Mouse (Mus musculus) adrenal gland, postnatal 4 days (tissue): ENCODE measurements around the gene Sh3bp2. TPM values are rescaled to one million over a fixed set of nuclear protein-coding genes. Genes with fewer than 3 reads are reported as not detected.

ENCODE experiments used
- DNase-seq, 2 experiments: peaks; one replicate each; pipeline ENCODE4 v3.0.0; 2021 to 2022; ENCODE audit warnings: low spot score in 2 of 2, mixed read lengths in 2 of 2
- total RNA-seq, 2 experiments: library from RNA; stranded (reverse); gene quantifications; 2 replicates each; pipeline ENCODE4 v1.2.3; 2021

Gene Sh3bp2
- total RNA-seq, 2 experiments from 2014 or later, result 10.7 to 14.5 TPM

GRCm38 (mm10) chr5:34524511-34524910, 1.1 kb upstream of the Sh3bp2 start:
- DNase-seq, result no peak

DNA sequence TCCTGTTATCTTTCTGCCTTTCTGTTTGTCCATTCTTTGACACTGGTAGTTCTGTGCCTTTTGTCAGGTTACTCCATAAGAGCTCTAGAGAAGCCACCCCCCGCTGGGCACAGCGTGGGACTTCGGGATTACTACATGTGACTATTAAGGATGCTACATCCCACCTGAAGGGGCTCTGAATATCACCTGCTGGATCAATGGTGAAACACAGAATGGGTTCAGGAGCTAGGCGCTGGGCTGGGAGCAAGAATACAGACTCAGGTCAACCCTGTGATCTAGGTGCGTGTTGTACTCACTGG, 788 bp downstream of the Sh3bp2 start:
- no peak for DNase-seq

DNA sequence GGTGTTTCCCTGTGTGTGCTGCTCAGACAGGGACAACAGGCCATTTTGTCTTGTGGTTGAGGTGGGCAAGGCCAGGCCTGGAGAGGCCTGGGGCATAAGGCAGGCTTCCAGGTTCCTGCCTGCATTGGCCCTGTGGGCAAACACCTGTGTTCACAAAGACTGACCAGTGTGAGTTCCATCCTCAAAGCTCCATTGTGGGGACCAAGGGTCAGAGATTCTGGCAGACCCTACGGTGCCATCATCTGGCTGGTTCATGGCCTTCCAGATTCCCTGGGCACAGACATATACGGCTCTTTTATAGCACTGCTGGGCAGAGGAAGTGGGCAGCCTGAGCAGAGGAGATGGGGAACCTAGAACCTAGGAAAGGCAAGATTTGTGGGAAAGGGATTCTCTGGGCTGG, 1.7 kb downstream of the Sh3bp2 start:
- DNase-seq, result no peak

DNA sequence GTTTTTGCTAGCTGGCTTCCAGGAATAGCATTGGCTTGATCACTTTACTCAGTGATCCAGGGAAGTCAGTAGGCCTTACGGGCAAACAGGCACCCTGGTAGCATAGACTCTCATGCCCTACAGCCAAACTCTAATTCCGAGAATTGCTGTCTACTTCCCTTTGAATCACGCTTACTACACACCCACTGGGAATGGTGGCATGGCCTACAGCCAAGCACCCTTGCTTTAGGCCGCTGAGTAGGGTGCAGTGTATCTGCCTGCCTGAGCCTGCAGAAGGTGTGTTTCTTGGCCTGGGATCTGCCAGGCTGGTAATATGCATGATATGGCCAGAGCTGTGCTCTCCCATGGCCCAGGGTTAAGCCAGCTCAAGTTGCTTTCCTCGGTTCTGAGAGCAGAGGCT, 3.1 kb downstream of the Sh3bp2 start:
- DNase-seq, result no peak

- no peak for DNase-seq
Measured at GRCm38 (mm10) chr5:34530116-34530515, 4.5 kb downstream of the Sh3bp2 start.

- DNase-seq, result no peak
Measured at GRCm38 (mm10) chr5:34530687-34531086, 5.0 kb downstream of the Sh3bp2 start.

DNA sequence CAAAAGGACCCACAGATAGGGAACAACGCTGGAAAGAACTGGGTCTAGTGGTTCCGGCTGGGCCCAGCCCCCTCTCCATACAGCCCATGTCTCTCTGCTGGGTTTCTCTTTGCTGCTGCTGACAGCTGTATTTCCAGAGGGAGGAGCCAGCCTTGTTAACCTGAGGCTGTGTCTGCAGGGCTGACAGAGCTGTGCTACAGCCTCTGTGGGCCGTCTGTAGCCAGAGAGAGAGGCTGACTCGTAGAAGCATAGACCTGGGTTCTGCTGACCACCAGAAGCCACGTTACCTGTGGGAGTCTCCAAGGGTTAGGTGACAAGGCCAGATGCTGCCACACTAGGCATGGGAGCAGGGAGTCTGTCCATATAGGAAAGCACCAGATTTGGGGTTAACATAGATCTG, 7.4 kb downstream of the Sh3bp2 start:
- DNase-seq, result no peak

DNA sequence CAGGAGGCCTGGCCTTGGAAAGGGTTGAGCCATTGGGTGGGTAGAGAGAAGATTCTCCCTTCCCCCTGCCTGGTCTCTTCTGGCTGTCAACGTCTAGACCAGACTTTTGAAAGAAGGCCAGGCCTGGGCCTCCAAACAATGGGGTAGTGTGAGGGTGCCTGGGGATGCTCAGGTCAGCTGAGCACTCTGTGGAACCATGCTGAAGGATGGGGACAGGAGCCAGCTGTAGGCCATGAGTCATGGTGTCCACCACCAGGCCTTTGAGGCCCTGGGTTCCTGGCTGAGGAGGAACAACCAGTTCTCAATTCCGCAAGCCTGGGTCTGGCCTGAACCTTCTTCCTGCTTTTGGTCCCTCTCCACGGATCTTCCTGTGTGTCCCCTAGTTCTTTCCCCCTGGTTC, 8.2 kb downstream of the Sh3bp2 start:
- DNase-seq, result no peak

GRCm38 (mm10) chr5:34534776-34535581, 9.3 kb downstream of the Sh3bp2 start:
- peak in 1 of 2 experiments; percentile 53 for DNase-seq

GRCm38 (mm10) chr5:34535831-34536230, 10.2 kb downstream of the Sh3bp2 start:
- no peak for DNase-seq

DNA sequence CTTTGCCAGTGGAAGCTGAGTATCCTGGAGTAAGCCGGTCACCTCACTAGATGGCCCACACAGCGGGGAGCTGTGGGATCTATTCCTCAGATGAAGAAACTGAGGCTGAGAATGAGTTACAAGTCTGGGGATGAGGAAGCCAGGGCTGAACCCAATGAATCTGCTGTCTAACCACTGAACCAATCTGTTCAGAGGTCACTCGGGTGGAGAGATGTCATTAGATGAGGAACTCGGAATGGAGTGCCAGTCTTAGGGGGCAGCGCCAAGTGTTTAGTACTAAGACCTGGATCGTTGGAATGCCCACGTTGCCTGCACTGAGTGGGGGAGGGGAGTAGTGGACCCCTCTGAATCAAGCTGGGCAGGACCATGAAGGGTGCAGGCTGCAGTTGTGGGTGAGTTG, 12.4 kb downstream of the Sh3bp2 start:
- DNase-seq, result no peak

- no peak for DNase-seq
Measured at GRCm38 (mm10) chr5:34538527-34538926, 12.9 kb downstream of the Sh3bp2 start.

DNA sequence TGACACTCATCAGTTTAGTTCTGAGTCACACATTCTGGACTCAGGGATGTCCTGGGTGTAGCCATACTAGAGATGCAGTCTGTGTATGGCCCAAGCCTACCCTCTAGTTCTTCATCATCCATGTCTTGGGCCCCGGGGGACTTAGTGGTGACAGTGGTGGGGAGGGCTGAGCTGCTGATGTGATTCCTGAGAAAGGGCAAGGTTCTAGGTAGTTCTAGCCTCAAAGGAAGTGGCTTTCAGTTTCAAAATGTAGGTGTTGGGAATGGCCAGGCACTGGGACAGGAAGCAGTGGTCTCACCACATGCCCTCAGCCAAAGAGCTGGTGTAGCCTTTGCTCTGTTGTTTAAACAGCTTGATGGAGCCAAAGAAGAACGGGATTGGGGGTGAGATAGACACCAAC, 13.5 kb downstream of the Sh3bp2 start:
- no peak for DNase-seq

DNA sequence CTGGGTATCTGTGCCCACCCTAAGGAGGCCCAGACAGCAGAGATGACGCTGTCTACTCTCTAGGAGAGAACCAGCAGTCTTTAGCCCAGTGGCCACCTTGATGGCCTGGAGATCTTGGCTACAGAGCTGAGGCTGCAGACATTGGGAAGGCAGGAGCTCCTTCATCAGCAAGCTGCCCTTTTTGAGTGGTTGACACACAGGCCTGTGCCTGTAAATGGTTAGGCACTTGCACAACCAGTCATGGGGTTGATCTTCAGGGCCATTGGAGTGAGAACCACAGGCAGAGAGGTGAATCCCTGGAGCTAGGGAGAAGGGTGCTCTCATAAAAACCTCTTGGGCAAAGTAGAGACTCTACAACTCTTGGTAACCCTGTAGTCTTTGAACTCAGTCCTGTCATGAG, 16.5 kb downstream of the Sh3bp2 start:
- DNase-seq, result no peak

DNA sequence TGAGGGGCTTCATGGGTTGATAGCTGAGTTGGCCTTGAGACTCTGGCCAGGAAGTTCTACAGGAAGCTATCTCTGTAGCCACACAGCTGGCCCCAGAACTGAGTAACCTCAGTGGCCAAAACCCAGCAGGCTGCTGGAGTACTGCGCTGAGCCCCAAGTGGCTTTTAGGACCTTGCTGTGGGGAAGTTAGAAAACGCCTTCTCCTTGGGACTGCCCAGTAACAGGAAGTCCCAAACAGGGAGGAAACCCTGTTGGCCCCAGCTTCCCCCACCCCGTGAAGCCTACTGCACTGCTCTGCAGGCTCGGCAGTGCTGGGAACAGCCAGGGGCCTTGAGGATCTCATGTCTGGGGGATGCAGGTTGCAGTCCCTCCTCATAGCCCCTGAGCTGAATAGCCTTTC, 17.5 kb downstream of the Sh3bp2 start:
- no peak for DNase-seq

DNA sequence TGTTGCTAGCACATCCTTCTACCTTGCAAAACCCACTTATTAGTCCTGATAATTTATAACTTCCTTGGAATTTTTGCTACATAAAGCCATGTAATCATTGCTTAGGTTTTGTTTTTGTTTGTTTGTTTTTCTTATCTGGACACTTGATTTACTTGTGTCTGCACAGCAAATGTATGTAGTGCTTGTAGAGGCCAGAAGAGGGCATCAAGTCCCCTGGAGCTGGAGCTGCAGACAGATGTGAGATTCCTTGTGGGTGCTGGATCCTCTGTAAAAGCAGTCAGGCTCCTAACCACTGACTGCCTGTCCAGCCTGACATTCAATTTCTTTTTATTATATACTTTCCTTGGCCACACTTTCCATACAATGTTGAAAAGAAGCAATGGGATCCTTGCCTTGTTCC, 21.8 kb downstream of the Sh3bp2 start:
- DNase-seq, result no peak

DNA sequence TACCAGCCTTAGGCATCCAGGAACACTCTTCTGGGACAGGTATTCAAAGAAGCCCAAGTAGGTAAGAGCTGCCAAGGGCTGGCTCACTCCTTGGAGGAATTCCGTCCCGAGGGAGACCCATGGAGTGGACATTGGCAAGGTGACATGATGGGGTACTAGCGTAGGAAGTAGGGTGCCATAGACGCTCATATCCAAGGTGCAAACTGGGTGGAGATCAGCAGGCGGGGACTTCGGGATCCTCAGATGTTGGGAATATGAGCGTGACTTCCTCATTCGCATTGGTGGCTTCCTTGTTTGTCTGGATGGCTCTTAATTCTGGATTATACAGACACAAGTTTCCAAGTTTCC, 23.5 kb downstream of the Sh3bp2 start:
- DNase-seq, result no peak

DNA sequence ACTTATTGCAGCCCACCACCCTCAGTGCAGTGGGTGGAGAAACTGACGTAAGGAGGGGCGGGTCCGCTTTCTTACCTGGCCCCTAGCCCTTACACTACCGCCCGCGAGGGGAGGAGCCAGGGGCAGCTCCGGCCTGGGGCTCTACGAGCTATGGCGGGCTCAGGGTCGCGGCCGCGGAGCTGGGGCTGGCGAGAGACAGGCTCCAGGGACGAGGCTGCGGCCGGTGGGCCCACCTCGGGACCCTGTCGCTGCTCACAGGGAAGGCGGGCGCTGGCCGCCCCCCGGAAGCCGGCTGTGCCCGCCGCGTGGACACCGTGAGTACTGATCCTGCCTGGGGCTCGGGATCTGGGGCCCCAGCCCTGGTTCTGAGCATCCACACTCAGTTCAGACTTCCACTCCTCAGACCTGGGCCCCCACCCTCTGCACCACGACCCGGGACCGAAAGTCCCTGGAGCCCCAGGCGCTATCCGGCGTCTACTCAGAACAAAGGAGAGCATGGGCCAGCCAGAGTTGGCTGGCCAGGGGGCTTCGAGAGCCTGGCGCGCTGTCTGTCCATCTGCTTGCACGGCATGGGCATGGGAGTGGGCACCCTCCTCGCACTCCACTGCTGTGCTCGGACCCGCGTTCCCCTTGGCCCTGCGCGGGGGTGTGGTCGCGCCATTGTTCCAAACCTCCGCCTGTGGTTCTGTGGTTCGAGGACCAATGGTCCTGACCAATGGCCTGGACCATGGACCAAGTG, 24.0 kb downstream of the Sh3bp2 start:
- DNase-seq, result no peak

DNA sequence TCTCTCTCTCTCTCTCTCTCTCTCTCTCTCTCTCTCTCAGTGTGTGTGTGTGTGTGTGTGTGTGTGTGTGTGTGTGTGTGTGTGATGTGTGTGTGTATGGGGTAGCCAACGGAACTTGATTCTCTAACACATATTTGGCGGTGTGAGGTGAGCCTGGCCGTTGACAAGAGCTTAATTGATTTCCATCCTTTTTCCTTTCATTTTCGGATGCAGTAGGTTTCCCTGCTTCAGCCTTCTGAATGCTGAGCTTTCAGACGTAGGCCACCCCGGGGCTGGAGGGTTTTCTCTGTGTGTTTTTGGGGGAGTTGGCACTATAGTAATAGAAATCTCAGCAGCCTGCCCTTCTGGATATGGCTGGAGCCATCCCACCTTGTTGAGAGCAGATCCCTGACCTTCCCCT, 24.6 kb downstream of the Sh3bp2 start:
- DNase-seq, result no peak

GRCm38 (mm10) chr5:34551821-34552220, 26.2 kb downstream of the Sh3bp2 start:
- no peak for DNase-seq

DNA sequence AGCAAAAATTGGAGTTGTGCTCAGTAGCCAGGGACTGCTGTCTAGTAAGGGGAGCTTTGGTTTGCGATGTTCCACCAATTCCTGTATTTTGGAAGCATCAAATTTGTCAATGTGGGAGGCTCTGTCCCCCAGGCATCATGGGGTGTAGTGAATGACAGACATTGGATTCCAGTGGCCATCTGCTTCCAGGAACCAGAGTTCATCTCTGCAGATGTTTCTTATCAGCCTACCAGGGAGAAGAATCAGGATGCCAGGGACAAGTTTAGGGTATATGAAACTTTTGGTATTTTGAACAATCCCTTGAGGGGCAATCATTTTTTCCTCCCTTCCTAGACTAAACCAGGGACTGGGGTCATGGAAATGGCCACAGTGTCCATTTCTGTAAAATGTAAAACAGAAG, 38.2 kb downstream of the Sh3bp2 start:
- DNase-seq, result no peak

- DNase-seq, result no peak
Measured at GRCm38 (mm10) chr5:34564291-34564690, 38.7 kb downstream of the Sh3bp2 start.
